Mouse (Mus musculus) cortical plate, adult 2 months (tissue): ENCODE data around the gene Inafm2. TPM values are rescaled to one million over a fixed set of nuclear protein-coding genes. Genes with fewer than 3 reads are reported as not detected.

Experiments used
- H3K27ac ChIP-seq: fragments of 200-500 bp; 2 replicates; pipeline ENCODE4 v1.5.1; 2012; ENCODE audit warnings: low read length, control low read depth, inconsistent platforms; ENCODE audit not compliant: insufficient read depth
- H3K4me1 ChIP-seq: fragments of 200-500 bp; 2 replicates; pipeline ENCODE4 v1.6.1; 2011; ENCODE audit warnings: low read length; ENCODE audit not compliant: control insufficient read depth, insufficient read depth
- H3K4me3 ChIP-seq: fragments of 200-500 bp; 2 replicates; pipeline ENCODE4 v1.5.1; 2011; ENCODE audit warnings: mild to moderate bottlenecking, low read length, control low read depth; ENCODE audit not compliant: insufficient read depth
- CTCF ChIP-seq: fragments of 200-500 bp; IDR thresholded peaks from 2 replicates; pipeline ENCODE4 v1.5.1; 2011; ENCODE audit warnings: mild to moderate bottlenecking, control low read depth, low read length; ENCODE audit not compliant: insufficient read depth; ENCODE audit errors: extremely low read depth
- POLR2A ChIP-seq: fragments of 200-500 bp; IDR thresholded peaks from 2 replicates; pipeline ENCODE4 v1.6.1; 2011; ENCODE audit warnings: mild to moderate bottlenecking, low read length, control low read depth; ENCODE audit not compliant: insufficient read depth; ENCODE audit errors: extremely low read depth
- polyA plus RNA-seq: library from polyadenylated mRNA; depleted of rRNA; stranded (reverse); fragments of >200 nt; gene quantifications from 2 replicates; pipeline ENCODE4 v1.2.3, GENCODE M21; 2012

Gene Inafm2
- polyA plus RNA-seq, 1 experiment: 22.4 TPM

- H3K4me3 ChIP-seq: no peak overlapping the region
- TF ChIP-seq POLR2A (no peak), CTCF (peak; percentile 54)
- H3K27ac ChIP-seq: no peak overlapping the region
Measured at GRCm38 (mm10) chr2:118764094-118764831, 18.7 kb downstream of the Inafm2 start.

GRCm38 (mm10) chr2:118764875-118765274 is 19.3 kb downstream of the Inafm2 start:
- H3K4me1 ChIP-seq: peaks cover 8% of the 10 kb centered on the region
- H3K4me3 ChIP-seq: no peak overlapping the region
- no peak overlapping the region for H3K27ac ChIP-seq
- no peak for TF ChIP-seq CTCF
- TF ChIP-seq POLR2A: no peak

More at GRCm38 (mm10) chr2:118764094-118764831, 18.7 kb downstream of the Inafm2 start:
- peaks cover 8% of the 10 kb centered on the region for H3K4me1 ChIP-seq

GRCm38 (mm10) chr2:118766041-118767033 is 20.8 kb downstream of the Inafm2 start:
- peaks cover 8% of the 10 kb centered on the region for H3K4me1 ChIP-seq
- no peak overlapping the region for H3K27ac ChIP-seq
- TF ChIP-seq POLR2A: no peak
- TF ChIP-seq CTCF: no peak
- no peak overlapping the region for H3K4me3 ChIP-seq

GRCm38 (mm10) chr2:118772158-118772874 is 26.8 kb downstream of the Inafm2 start, which contains the start of gene Phgr1:
TSS of gene Phgr1 (plus strand) at chr2:118772769.
- TF ChIP-seq CTCF (no peak), POLR2A (no peak)
- no peaks in the 10 kb centered on the region for H3K4me1 ChIP-seq
- no peak within 1 kb of the TSS for H3K27ac ChIP-seq
- H3K4me3 ChIP-seq: no peak within 1 kb of the TSS

- Histone ChIP-seq H3K4me3 (no peak overlapping the region), H3K4me1 (peaks cover 2% of the 10 kb centered on the region), H3K27ac (no peak overlapping the region)
- TF ChIP-seq CTCF: no peak
- TF ChIP-seq POLR2A: no peak
Measured at GRCm38 (mm10) chr2:118774536-118774935, 29.0 kb downstream of the Inafm2 start.

GRCm38 (mm10) chr2:118775396-118775795 is 29.8 kb downstream of the Inafm2 start:
- TF ChIP-seq CTCF (no peak), POLR2A (no peak)
- peaks cover 2% of the 10 kb centered on the region for H3K4me1 ChIP-seq
- no peak overlapping the region for H3K4me3 ChIP-seq
- H3K27ac ChIP-seq: no peak overlapping the region

GRCm38 (mm10) chr2:118775846-118776245 is 30.3 kb downstream of the Inafm2 start:
- TF ChIP-seq CTCF (no peak), POLR2A (no peak)
- no peak overlapping the region for H3K27ac ChIP-seq
- no peak overlapping the region for H3K4me3 ChIP-seq
- H3K4me1 ChIP-seq: peaks cover 2% of the 10 kb centered on the region

GRCm38 (mm10) chr2:118776295-118776694 is 30.7 kb downstream of the Inafm2 start:
- TF ChIP-seq POLR2A (no peak), CTCF (no peak)
- Histone ChIP-seq H3K27ac (no peak overlapping the region), H3K4me1 (peaks cover 2% of the 10 kb centered on the region), H3K4me3 (no peak overlapping the region)

GRCm38 (mm10) chr2:118778418-118778817 is 32.9 kb downstream of the Inafm2 start:
- no peak overlapping the region for H3K27ac ChIP-seq
- peaks cover 2% of the 10 kb centered on the region for H3K4me1 ChIP-seq

More at GRCm38 (mm10) chr2:118778418-118778817, 32.9 kb downstream of the Inafm2 start:
- H3K4me3 ChIP-seq: no peak overlapping the region
- TF ChIP-seq CTCF (no peak), POLR2A (no peak)
